Comparison of ENCODE assay signal across 10 mouse cellular contexts in the genomic region with DNA sequence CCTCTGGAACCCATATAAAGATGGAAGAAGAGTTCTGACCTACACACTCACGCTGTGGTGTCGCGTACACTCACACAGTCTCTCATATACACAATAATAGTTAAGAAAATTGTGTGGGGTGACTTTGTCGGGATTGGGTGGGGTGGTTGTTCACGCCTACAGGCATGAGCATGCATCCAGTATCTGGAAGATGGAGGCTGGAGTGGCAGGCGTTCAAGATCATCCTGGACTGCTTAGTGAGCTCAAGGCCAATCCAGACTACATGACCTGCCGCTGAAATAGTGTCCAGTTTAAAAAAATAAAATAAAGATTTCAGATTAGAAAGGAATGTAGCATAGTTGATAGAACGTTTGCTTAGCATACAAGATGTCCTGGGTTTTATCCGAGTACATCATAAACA. TPM values are rescaled to one million over a fixed set of nuclear protein-coding genes. Genes with fewer than 3 reads are reported as not detected.
DNase-seq lines count a peak whose midpoint lies in the region; ATAC-seq lines count a peak whose summit lies in the region.
"Had no signal": no experiment of that assay in that cellular context is flagged by ENCODE, and none has a peak within 500 bp of the region (broad histone marks: within the 10 kb centered on the region; RNA-seq: fewer than 3 reads in every experiment).

No protein-coding gene starts in this region.

- peaks cover 12% of the 10 kb centered on the region for H3K4me1 ChIP-seq in forebrain, embryonic 12.5 days
- peaks cover 7% of the 10 kb centered on the region for H3K4me1 ChIP-seq in forebrain, embryonic 11.5 days (replicated peaks; ENCODE audit: control insufficient read depth, insufficient read depth, low read length)
- peaks cover 32% of the 10 kb centered on the region for H3K4me1 ChIP-seq in lung, embryonic 15.5 days
- peaks cover 9% of the 10 kb centered on the region for H3K4me1 ChIP-seq in hindbrain, embryonic 14.5 days (replicated peaks; ENCODE audit: control insufficient read depth, insufficient read depth, low read length)
- peaks cover 29% of the 10 kb centered on the region for H3K4me1 ChIP-seq in neural tube, embryonic 15.5 days

- DNase-seq in forebrain, embryonic 11.5 days (ENCODE audit: low spot score), result no peak
- DNase-seq in lung, postnatal 14 days, result no peak
- no peak for DNase-seq in hindbrain, embryonic 14.5 days (ENCODE audit: low spot score)
- no peak for DNase-seq in gastrocnemius, postnatal 4 days (ENCODE audit: low spot score in 2 of 2)
- DNase-seq in adrenal gland, adult 2 months, result no peak
- DNase-seq: kidney, adult 18-20 months; thymus, postnatal 4 days had no signal

- H3K27me3 ChIP-seq in forebrain, embryonic 12.5 days, result 0 out of 2 replicates have a peak, but pooled peaks cover 8% of the 10 kb centered on the region
- no peaks in the 10 kb centered on the region for H3K27me3 ChIP-seq in forebrain, embryonic 11.5 days (ENCODE audit: control insufficient read depth, insufficient read depth, low read length)
- H3K27me3 ChIP-seq in lung, embryonic 15.5 days, result no peaks in the 10 kb centered on the region
- H3K27me3 ChIP-seq in hindbrain, embryonic 14.5 days (ENCODE audit: control insufficient read depth, insufficient read depth, low read length), result no peaks in the 10 kb centered on the region
- H3K27me3 ChIP-seq in neural tube, embryonic 15.5 days (replicated peaks), result no peaks in the 10 kb centered on the region

- peak overlapping the region; percentile 87 for H3K4me2 ChIP-seq in forebrain, embryonic 12.5 days
- no peak overlapping the region for H3K4me2 ChIP-seq in forebrain, embryonic 11.5 days (ENCODE audit: low read depth, low read length, severe bottlenecking)
- peak overlapping the region; percentile 87 for H3K4me2 ChIP-seq in lung, embryonic 15.5 days
- no peak overlapping the region for H3K4me2 ChIP-seq in hindbrain, embryonic 14.5 days (replicated peaks)
- peak overlapping the region; percentile 82 for H3K4me2 ChIP-seq in neural tube, embryonic 15.5 days

- H3K36me3 ChIP-seq in forebrain, embryonic 12.5 days (replicated peaks), result no peaks in the 10 kb centered on the region
- H3K36me3 ChIP-seq in forebrain, embryonic 11.5 days (ENCODE audit: control insufficient read depth, insufficient read depth, low read length), result no peaks in the 10 kb centered on the region
- H3K36me3 ChIP-seq in lung, embryonic 15.5 days, result no peaks in the 10 kb centered on the region
- no peaks in the 10 kb centered on the region for H3K36me3 ChIP-seq in hindbrain, embryonic 14.5 days (replicated peaks; ENCODE audit: control insufficient read depth, insufficient read depth)
- H3K36me3 ChIP-seq in neural tube, embryonic 15.5 days, result no peaks in the 10 kb centered on the region

- H3K27ac ChIP-seq in forebrain, embryonic 12.5 days, result no peak overlapping the region
- H3K27ac ChIP-seq in forebrain, embryonic 11.5 days (ENCODE audit: low read depth, low read length), result no peak overlapping the region
- peak overlapping the region; percentile 96 for H3K27ac ChIP-seq in lung, embryonic 15.5 days
- peak overlapping the region; percentile 16; the same call in 1 of the 2 replicates for H3K27ac ChIP-seq in hindbrain, embryonic 14.5 days
- H3K27ac ChIP-seq in neural tube, embryonic 15.5 days (replicated peaks), result no peak overlapping the region

- H3K4me3 ChIP-seq in forebrain, embryonic 12.5 days (replicated peaks), result no peak overlapping the region
- H3K4me3 ChIP-seq in forebrain, embryonic 11.5 days (ENCODE audit: low read depth, low read length), result no peak overlapping the region
- no peak overlapping the region for H3K4me3 ChIP-seq in lung, embryonic 15.5 days
- H3K4me3 ChIP-seq in hindbrain, embryonic 14.5 days (replicated peaks; ENCODE audit: low read length), result no peak overlapping the region
- no peak overlapping the region for H3K4me3 ChIP-seq in neural tube, embryonic 15.5 days (replicated peaks)

- H3K9ac ChIP-seq in forebrain, embryonic 12.5 days, result no peak overlapping the region
- no peak overlapping the region for H3K9ac ChIP-seq in forebrain, embryonic 11.5 days (ENCODE audit: low read length)
- H3K9ac ChIP-seq in lung, embryonic 15.5 days, result no peak overlapping the region
- H3K9ac ChIP-seq in hindbrain, embryonic 14.5 days, result no peak overlapping the region
- no peak overlapping the region for H3K9ac ChIP-seq in neural tube, embryonic 15.5 days (replicated peaks)

- ATAC-seq in forebrain, embryonic 12.5 days (ENCODE audit: low FRiP score), result no peak
- no peak for ATAC-seq in forebrain, embryonic 11.5 days (replicated peaks; ENCODE audit: low FRiP score)
- no peak for ATAC-seq in lung, embryonic 15.5 days (ENCODE audit: borderline replicate concordance, extremely low read depth, low FRiP score, low TSS enrichment)
- ATAC-seq in hindbrain, embryonic 14.5 days (ENCODE audit: low FRiP score), result no peak
- ATAC-seq in neural tube, embryonic 15.5 days (ENCODE audit: low FRiP score), result no peak

- no peaks in the 10 kb centered on the region for H3K9me3 ChIP-seq in forebrain, embryonic 12.5 days
- H3K9me3 ChIP-seq in forebrain, embryonic 11.5 days (ENCODE audit: control insufficient read depth, low read length), result no peaks in the 10 kb centered on the region
- H3K9me3 ChIP-seq in lung, embryonic 15.5 days, result no peaks in the 10 kb centered on the region
- H3K9me3 ChIP-seq in hindbrain, embryonic 14.5 days (ENCODE audit: control insufficient read depth, low read length), result no peaks in the 10 kb centered on the region
- H3K9me3 ChIP-seq in neural tube, embryonic 15.5 days (replicated peaks), result no peaks in the 10 kb centered on the region

- 87% methylated on average over 9 of the region's 9 CpGs for WGBS in forebrain, embryonic 12.5 days
- WGBS in forebrain, embryonic 11.5 days, result 85% methylated on average over 9 of the region's 9 CpGs
- 64% methylated on average over 9 of the region's 9 CpGs for WGBS in lung, embryonic 15.5 days
- 89% methylated on average over 9 of the region's 9 CpGs for WGBS in hindbrain, embryonic 14.5 days
- 88% methylated on average over 9 of the region's 9 CpGs for WGBS in neural tube, embryonic 15.5 days

RNA-seq across cellular contexts. Expression of a gene that starts 2.2 kb away (rescaled TPM):
- 10.1 and 12.8 TPM in 2 replicates for polyA plus RNA-seq in forebrain, embryonic 12.5 days (2016; fragmentation: Nextera tagmentation; extraction: Ambion mirVana)
- polyA plus RNA-seq in forebrain, embryonic 11.5 days (2014; fragmentation: Nextera tagmentation; extraction: Ambion mirVana), result 6.4 and 8.1 TPM in 2 replicates
- 9.0 and 9.1 TPM in 2 replicates for polyA plus RNA-seq in lung, embryonic 15.5 days (2015; fragmentation: Nextera tagmentation; extraction: Ambion mirVana)
- 19.4 and 20.7 TPM in 2 replicates for polyA plus RNA-seq in hindbrain, embryonic 14.5 days (2014; fragmentation: Nextera tagmentation; extraction: Ambion mirVana)
- 12.7 and 15.2 TPM in 2 replicates for polyA plus RNA-seq in neural tube, embryonic 15.5 days (2015; fragmentation: Nextera tagmentation; extraction: Ambion mirVana)
- 10 to 100 TPM; 15.9 to 18.0 TPM for total RNA-seq in gastrocnemius, postnatal 4 days (2021)
- 10 to 100 TPM; 18.0 to 21.9 TPM for total RNA-seq in adrenal gland, adult 2 months (2021)
- 7.6 and 8.2 TPM in 2 replicates for polyA plus RNA-seq in adrenal gland, adult 2 months (2012; rRNA removed)

Comparison
In these comparisons a context has a peak if more than half of its experiments do, and no peak if none do; other contexts are left out.
1. H3K4me2 ChIP-seq: peak in forebrain, embryonic 12.5 days (single experiment), lung, embryonic 15.5 days (single experiment) and neural tube, embryonic 15.5 days (single experiment); none in forebrain, embryonic 11.5 days (single experiment) and hindbrain, embryonic 14.5 days (single experiment).
2. H3K27ac ChIP-seq: peak in lung, embryonic 15.5 days (single experiment) and hindbrain, embryonic 14.5 days (single experiment); none in forebrain, embryonic 12.5 days (single experiment), forebrain, embryonic 11.5 days (single experiment) and neural tube, embryonic 15.5 days (single experiment).